Mouse (Mus musculus) naive thymus-derived CD4-positive, alpha-beta T cell, adult 2 months (primary cell): ENCODE measurements around the gene Slc25a34.

Experiments
- DNase-seq: peaks from one replicate; pipeline ENCODE4 v3.0.0-alpha.2; 2011; ENCODE audit warnings: low read depth

The Slc25a34 gene

GRCm38 (mm10) chr4:141581051-141581450 lies 42.6 kb downstream of the Slc25a34 start:
- no peak for DNase-seq

DNA sequence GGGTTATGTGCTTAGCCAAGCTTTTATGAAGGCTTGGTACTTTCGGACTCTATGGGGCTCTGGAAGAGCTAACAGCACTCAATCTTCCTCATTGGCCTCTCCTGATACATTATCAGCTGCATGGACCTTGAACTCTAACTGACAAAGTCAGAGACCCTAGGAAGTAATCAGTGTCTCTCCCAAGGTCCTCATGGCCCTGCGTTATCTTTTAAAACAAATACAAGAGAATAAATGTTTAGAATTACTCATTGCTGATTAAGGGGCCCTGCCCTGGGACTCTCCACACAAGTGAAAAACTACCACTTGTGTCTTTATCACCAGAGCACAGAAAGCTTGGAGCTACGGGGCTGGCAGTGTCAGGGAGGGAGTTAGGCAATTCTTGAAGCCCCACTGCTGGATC lies 44.8 kb downstream of the Slc25a34 start:
- no peak for DNase-seq

DNA sequence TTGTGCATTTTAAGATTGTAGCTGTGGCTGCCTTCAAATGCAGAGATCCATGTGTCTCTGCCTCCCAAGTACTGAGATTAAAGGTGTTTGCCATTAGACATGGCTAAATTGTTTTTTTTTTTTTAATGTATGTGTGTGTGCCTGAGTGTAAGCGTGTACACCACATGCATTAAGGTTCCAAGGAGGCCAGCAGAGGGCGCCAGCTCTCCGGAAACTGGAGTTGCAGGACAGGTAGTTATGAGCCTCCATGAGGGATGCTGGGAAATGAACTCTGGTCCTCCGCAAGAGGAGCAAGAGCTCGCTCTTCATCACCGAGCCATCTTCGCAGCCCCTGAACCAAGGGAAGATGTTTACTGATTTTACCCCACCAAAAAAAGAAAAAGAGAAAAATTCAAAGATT lies 46.7 kb downstream of the Slc25a34 start:
- DNase-seq = no peak

- no peak for DNase-seq
Measured at GRCm38 (mm10) chr4:141576404-141576803, 47.2 kb downstream of the Slc25a34 start.

DNA sequence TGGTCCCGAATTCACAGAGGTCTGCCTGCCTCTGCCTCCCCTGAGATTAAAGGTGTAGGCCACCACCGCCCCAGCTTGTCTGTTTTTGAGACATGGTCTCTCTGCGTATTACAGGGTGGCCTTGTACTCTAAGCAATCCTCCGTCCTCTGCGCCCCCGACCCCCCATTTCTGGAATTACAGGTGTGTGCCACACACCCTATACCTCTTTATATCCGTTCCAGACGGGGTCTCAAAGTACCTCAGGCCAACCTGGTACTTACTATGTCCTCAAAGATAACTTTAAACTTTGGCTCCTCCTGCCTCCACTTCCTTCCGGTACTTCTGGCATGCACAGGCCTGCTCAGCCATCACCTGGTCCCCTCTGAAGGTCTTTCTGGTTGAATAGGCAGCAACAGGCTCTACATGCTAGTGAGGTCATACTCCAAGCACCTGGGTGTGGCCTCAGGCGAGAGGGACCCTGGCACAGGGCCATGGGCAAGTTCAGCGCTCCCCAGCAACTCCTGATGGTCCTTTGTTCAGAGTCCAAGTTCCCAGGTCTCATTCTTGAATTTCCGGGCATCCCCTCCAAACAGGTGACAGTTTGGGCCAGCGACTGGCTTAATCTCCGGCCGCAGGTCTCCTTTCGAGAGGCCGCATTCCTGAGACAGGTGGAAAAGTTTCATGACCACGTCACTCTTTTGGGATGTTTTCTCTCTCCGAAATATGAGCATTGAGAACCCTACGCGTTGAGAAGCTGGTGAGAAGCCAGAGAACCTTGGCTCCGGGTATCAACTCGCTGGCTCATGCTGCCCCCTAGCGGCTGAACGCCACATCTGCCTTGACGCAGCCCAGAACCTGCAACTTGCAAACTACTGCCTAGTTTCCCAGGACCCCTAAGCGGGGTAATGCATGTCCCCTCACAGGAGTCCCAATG lies 48.6 kb downstream of the Slc25a34 start:
- DNase-seq = peak; percentile 86

GRCm38 (mm10) chr4:141573359-141573966 lies 50.2 kb downstream of the Slc25a34 start:
- no peak for DNase-seq

DNA sequence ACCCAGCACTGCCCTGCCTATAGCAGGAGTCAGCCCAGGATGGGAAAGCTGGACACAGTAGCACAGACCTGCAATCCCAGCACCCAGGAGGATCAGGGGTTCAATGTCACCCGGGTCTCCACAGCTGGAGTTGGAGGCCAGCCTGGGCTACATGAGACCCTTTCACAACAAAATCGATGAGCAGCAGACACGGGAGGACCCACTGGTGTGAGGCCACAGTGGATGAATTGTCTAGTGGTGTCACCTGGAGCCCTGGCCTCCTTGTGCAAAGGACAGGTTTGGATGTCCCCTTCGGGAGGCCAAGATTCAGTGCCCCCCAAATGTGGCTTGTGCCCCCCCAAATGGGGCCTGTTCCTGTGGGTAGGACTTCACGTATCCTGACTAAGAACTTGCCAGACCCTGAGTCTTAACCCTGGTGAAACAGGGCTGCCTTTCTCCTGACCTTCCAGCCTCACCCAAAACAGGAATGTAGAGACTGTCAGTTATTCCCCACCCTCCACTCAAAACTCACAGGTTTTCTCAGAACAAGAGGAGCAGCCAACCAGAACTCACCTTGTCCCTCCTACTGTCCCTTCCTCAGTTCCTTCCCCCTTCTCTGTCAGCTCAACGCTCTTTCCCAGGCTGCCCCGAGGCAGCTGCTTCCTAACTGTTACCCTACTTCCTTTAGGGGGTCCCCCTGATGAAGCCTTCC lies 50.8 kb downstream of the Slc25a34 start:
- no peak for DNase-seq

- no peak for DNase-seq
Measured at GRCm38 (mm10) chr4:141571934-141572333, 51.7 kb downstream of the Slc25a34 start.

GRCm38 (mm10) chr4:141571337-141571739 lies 52.3 kb downstream of the Slc25a34 start:
- DNase-seq = no peak

DNA sequence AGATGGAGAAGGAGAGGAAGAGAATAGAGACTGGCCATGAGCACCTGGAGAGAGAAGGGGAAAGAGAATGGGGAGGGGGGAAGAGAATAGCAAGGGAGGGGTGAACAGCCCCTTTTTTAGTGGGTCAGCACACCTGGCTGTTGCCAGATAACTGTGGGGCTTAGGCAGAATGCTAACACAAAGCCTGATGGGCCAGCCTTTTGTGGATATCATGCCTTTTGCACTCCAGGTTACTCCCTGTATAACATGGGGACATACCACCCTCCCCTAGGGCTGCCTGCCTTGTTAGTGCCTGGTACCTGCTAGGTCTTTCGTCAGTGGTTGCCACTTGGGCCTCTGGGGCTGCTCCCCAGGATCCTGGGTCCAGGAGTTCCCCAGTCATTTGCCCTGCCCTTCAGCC lies 52.8 kb downstream of the Slc25a34 start:
- DNase-seq = no peak

DNA sequence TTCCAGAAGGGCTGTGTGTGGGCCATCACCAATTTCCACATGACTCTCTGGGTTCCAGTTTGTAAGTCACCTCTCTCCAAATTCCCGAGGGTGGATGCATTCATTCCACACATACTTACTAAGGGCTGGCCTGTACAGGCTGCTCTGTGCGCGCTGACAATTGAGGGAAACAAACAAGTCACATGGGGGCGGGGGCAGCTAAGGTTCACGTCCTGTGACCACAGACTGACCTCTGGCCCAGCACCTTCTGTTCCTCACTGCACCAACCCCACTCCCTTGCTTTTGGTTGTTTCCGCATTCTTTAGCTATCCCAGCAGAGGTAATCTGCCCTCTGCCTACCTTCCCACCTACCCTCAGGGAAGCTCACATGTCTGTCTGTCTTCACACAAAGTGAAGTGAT lies 53.6 kb downstream of the Slc25a34 start:
- DNase-seq = no peak

GRCm38 (mm10) chr4:141568966-141569365 lies 54.7 kb downstream of the Slc25a34 start:
- DNase-seq = no peak
